Mouse (Mus musculus) left cerebral cortex, postnatal 10 days (tissue): ENCODE measurements around the gene Elovl2. TPM values are rescaled to one million over a fixed set of nuclear protein-coding genes. Genes with fewer than 3 reads are reported as not detected.
"Not testable (repeated sequence)": the region's sequence is repeated elsewhere in the genome, so short reads cannot be mapped to it uniquely, and the experiment has no call there.

Experiments used
- DNase-seq, 2 experiments: peaks; one replicate each; pipeline ENCODE4 v3.0.0; 2021 to 2022; ENCODE audit warnings: low spot score in 2 of 2, mixed read lengths in 1 of 2; ENCODE audit errors: extremely low spot score in 1 of 2
- intact Hi-C: fragments of 180-260 bp; cut with DNase I; formaldehyde crosslinking; loops from one replicate; pipeline ENCODE4 v1.15.1; 2025
- total RNA-seq, 2 experiments: library from RNA; stranded (reverse); gene quantifications; 2 replicates each; pipeline ENCODE4 v1.2.3; 2021

Elovl2 gene
- total RNA-seq: 10 to 100 TPM; 39.2 to 39.6 TPM

DNA sequence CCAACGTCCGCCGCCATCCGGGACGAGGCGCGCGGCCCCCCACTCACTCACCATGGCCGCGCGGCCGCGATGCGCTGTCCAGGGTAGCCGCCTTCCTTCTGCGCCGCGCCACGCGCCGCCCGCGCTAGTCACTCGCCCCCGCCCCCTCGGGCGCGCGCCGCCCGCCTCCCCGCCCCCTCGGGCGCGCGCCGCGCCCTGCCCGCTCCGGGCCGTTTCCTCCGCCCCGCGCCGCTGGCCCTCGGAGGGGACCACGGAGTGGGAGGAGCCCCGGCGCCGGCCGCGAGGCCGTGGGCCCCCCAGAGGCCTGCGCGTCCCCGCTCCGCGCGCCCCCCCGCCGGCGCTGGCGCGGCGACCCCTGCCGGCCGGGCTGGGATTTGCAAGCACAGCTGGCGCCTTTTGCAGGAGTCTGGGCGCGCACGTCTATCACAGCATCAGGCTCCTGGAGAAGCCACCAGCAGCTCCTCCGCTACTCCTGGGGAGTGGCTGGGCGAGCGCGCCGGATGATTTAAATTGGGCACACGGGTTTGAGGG, at the start of gene Elovl2:
Gene Elovl2, minus strand, starts transcription at position 102 of the 531 bp plus-strand sequence.
- intact Hi-C loops: loop anchor here (5.0 kb wide), 1 partner anchor 433 kb away; no protein-coding TSS in a partner anchor
- DNase-seq: peak; percentile 34 to 88

DNA sequence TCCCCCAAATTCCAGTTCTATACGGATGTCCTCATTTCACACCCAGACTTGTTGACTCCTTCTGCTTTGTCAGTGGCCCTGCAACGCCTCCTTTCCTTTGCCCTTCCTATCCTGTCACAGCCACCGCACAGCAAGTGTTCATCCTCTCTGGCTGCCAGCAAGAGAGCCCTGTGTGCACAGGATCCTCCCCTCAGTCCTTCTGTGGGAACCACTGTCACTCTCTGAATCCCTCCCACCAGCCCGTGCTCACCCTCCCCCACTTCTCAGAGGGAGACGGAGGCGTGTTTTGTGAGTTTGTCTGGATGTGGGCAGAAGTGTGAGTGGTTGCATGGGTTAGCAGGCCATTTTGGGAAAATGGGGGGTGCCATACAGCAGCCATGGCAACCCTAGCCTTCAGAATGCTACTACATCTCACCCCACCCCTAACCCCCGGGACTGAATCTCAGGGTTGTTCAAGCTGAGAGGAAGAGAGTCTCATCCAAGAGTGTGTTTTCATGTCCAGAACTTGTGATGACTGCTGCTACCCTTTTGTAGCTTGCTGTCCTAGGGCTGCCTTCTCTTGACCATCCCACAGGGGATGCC, 47.7 kb upstream of the Elovl2 start:
- peak in 1 of 2 experiments; percentile 74 for DNase-seq
- intact Hi-C loops: no loop called here

DNA sequence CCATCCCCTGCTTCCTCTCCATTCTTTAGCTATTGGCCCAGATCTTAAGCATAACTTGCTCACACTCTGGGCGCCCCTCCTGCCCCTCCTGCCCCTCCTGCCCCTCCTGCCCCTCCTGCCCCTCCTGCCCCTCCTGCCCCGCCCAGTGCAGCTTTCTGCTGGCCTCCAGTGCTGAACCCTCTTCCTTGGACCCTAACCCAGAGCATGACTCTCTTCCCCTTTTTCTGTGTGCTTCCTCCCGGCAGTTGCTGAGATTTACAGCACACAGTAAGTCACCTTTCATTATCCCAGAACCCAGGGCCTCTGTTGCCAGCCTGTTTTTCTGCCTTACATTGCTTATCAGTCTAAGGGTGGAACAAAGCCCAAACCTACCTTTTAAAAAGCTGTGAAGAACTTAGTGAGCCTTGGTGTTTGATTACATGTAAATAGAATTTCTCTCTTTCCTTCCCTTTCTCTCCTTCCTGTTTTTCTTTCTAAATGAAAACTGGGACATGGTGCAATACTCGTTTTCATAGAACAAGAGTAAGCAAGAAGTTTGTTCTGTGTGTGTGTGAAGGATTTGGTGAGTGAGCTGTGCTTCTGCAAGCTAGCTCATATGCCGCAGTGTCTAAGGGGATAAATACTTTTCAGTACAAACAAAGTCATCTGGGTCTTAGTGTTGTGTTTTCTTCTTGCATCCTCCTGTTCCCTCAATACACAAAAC, 43.2 kb upstream of the Elovl2 start:
- intact Hi-C loops: no loop called here

DNA sequence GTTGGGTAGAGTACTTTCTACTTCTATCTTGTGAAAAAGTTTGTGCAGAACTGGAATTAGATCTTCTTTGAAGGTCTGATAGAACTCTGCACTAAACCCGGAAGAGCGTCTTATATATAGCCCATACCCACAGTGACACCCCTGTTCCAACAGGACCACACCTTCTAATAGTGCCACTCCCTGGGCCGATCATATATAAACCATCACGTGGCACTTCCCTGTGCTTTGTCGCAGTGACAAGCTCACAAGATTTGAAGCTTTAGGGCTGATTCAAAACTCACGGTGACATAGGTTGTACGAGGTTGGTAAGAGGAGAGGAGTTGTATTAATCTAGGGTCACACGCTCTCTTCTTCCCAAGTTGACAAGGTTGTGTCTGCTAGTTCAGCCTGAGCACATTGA, 41.4 kb upstream of the Elovl2 start:
- DNase-seq, intact Hi-C loops: not testable (repeated sequence)

More for the DNA sequence above, 43.2 kb upstream of the Elovl2 start:
- DNase-seq: no peak

DNA sequence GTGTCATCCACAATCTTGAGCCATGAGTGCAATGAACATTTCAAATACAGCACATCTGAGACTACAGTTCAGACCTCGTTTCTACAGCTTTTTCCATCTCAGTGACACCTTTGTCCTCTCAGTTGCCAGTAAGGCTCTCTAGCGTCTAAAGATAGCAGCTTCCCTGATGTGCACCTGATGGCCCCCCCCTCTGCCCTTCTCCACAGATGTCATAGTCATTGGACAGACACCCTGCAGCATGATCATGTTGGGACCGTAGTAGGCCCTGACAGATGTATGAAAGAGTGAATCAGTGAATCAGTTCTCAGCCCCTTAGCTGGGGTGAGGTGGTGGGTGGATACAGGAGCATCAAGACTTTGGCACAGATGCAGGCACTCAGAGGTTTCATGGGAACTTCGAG, 37.6 kb upstream of the Elovl2 start:
- DNase-seq: no peak
- intact Hi-C loops: no loop called here

DNA sequence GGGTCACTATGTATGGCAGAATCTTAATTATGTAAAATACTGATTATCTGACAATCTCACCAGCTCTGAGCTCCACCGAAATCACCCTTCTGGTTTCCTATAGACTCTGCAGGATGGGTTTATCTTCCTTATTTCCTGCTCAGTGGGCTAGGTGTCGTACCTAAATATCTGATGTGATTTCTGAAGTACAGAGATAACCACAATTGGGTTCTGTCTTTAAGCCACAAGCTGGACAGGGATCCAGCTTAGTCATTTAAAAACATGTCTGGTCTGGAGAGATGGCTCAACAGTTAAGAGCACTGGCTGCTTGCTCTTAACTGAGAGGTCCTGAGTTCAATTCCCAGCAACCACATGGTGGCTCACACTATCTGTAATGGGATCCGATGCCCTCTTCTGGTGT, 36.8 kb upstream of the Elovl2 start:
- DNase-seq: no peak
- intact Hi-C loops: no loop called here

DNA sequence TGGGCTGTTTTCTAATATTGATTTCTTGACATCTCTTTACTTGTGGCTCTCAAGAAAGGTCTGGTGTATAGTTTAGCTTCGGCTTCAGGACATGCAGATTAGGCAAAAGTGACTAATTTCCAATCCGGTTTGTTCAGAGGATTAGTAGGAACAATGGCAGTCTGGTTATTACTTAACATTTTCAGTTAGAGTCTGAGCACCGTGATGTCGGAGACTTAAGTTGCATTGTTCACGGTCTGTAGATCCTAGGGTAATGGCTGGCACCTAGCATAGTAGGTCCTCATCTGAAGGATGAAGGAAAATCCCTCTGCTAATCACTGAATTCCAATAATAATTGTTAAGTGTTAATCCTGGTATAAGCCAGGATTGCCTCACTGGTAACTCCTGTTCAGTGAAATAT, 35.9 kb upstream of the Elovl2 start:
- DNase-seq: no peak
- intact Hi-C loops: no loop called here

DNA sequence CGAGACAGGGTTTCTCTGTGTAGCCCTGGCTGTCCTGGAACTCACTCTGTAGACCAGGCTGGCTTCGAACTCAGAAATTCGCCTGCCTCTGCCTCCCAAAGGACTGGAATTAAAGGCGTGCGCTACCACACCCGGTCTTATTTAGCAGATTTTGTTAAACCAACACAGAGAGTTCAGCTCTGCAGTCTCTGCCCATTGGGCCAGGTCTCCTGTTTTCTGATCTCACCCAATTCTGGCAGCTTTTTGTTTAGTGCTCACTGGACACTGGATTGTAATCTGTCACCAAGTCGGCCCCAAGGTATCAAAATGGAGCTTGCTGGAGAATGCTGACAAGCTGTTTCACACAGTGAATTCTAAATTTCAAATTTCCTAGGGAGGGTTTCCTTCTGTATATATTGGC, 32.5 kb upstream of the Elovl2 start:
- intact Hi-C loops: no loop called here
- no peak for DNase-seq

DNA sequence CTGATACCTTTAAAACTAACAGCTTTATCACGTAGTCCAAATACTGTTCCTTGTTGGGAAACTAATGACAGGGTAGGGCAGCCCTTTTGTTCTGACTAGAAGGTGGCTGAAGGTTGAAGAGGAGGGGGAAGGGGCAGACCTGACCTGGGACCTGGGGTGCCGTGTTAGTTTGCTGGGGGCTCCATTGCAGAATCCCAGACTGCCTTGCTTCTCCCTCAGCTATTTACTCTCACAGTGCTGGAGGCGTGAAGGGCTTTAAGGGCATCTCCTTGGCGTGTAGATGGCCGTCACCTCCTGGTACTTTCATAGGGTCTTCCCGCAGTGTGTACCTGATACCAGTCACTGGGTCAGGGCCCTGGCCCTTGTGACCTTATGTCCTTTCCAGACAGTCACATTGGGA, 31.9 kb upstream of the Elovl2 start:
- intact Hi-C loops: no loop called here
- DNase-seq: no peak

DNA sequence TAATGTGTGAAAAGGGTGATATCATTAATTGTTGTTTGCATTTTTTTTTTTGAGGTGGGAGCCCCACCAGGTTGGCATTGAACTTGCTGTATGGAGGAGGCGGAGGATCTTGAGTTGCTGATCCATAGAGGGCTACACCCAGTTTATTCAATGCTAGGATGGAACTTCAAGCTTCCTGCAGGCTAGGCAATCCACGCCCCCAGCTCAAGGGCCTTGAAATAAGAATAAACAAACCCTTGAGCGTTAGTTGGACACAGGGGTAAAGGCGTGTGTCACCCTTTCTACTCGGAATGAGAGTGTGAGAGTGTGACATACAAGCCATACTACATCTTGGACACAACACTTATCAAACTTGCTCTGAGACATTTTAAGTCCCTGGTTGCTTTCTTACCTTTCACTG, 31.5 kb upstream of the Elovl2 start:
- no peak for DNase-seq

DNA sequence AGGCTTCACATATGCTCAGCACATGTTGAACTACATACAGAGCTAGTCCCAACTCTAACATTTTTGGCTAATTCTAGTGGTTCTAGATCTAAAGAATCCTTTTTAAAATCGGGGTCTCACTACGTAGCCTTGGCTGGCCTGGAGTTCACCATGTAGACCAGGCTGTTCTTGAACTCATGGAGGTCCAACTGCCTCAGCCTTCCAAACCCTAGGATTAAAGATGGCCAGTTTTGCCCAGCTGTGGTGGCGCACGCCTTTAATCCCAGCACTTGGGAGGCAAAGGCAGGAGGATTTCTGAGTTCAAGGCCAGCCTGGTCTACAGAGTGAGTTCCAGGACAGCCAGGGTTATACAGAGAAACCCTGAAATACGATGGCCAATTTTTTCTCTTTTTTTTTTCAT, 31.0 kb upstream of the Elovl2 start:
- intact Hi-C loops, DNase-seq: not testable (repeated sequence)

More for the DNA sequence above, 31.5 kb upstream of the Elovl2 start:
- intact Hi-C loops: no loop called here

DNA sequence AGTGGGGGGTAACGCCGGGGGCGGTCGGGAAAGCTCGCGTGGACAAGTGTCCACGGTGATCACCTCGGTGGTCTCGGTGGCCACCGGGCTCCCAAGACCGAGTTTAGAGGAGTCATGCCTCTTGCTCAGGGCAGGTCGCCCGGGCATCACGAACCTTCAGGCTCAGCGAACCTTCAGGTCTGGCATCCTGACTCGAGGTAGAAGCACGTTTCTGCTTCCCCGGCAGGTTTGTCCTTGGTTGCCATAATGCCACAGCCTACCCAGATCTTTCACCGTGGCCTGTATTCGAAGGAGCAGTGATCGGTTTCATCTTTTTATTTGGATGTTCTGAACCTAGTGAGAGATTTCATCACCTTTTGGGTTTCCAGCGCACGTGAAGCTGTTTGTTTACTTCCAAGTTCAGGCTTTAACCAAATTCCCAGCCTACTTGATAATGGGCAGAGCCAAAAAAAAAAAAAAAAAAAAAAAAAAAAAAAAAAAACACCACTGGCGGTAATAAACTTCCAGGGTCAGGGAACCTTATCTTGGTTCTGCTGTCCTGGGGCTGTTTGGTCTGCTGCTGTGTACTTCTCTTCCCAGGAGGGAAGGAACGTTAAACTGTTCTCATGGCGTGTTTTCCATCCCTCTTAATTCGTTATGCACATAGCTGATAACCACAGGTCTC, 30.2 kb upstream of the Elovl2 start:
- intact Hi-C loops: no loop called here
- DNase-seq: no peak

DNA sequence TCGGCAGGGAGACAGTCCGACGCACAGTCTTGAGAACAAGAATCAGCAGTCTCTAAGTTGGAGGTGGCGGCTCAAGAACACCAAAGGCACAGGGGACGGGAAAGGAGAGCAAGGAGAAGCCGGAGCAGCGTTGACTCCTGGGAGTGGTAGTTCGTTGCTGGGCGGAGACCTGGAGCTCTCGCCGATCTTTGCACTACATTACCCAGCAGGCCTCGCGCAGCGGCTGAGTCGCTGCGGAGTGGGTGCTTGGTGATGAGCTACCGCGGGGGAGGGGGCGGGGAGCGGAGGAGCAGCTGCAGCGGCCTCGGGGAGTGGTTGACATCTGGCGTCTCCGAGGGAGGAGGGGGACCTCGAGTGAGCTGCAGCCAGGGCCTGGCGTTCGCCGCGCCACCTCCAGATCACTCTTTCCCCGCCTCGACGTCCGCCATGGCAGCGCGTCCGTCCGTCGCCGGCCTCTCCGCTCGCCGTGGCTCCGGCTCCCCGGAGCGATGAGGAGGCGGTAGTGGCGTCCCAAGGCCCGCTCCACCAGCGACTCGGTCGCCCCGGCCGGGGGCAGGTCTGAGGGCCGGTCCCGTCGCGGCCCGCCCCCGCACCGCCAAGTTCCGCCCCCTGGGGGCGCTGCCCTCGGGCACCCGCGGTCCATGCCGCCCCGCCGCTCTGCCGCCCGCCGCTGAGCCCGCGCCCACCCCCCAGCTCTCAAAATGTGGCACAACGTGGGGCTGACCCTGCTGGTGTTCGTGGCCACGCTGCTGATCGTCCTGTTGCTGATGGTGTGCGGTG, 29.5 kb upstream of the Elovl2 start, which contains the start of gene Smim13:
Gene Smim13, plus strand, starts transcription at position 307 of the 780 bp plus-strand sequence.
- peak; percentile 95 to 96 for DNase-seq
- intact Hi-C loops: no loop called here

DNA sequence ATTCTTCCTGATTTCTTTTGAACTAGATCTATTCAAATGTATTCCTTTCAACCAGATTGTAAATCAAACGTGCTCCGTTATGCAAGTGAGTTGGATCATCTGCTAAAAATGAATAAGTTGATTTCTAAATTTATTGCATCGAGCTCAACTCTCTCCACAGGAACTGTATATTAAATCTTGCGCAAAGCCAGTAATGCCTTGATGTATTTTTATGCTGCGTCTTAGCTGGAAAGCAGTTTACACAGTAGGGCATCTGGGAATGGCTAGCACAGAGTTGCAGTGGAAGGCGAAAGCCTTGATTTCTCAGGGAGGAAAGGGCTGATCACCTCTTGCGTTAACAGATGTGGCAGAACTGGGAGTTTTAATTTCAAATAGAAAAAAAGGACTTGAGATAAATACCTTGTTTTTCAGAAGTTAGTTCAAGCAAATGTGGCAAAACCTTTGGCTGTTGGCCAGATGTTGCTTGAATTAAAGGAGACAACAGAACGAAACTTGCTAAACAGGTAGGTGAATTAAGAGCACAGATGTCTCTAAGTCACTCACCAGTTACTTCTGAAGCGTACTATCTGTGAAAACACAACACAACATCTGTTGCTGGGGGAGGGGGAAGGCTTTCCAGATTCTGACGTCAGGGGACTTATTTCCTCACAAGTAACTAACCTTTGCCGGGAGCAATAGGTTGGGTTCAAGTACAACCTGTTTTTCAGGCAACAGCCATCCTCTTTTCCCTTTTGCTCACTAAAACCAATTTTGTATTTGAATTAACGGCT, 28.7 kb upstream of the Elovl2 start:
- intact Hi-C loops: no loop called here
- DNase-seq: peak; percentile 31 to 56

DNA sequence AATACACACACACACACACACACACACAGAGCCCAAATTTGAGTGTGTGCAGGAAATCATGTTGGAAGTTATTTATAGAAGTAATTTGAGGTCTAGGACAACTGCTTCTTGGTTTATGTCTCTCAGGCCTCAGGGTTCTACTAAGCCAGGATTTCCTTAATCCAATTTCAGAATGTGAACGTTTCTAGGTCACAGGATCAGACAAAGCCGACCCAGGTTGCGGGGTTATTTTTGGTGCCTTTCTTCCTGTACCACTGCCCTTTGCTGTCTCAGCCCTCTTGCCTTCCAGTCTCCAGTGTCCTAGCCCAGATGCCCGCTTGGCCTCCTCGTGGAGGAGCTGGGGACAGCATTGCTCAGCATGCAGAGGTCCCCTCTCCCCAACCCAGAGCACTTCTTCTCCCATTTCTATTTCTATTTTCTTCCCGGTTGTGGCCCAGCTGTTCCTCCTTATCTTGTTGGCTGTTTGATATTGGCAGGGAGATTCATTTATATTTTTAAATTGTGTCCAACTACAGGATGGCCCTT, 24.2 kb upstream of the Elovl2 start:
- intact Hi-C loops: no loop called here
- no peak for DNase-seq

DNA sequence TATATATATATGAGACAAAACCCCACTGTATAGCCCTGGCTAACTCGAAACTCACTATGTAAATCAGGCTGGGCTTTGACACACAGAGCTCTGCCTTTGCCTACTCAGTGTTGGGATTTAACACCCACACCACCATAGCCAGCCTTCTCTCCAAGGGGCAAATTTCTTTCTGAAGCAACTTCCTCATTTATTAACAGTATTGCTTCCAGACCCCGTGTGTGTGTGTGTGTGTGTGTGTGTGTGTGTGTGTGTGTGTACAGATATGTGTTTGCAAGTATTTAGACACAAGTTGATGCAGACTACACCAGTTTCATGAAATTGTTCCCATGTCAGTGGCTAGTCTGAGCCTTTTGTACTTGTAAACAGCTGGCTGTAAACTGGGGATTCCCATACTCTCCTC, 21.4 kb upstream of the Elovl2 start:
- DNase-seq: no peak
- intact Hi-C loops: no loop called here

DNA sequence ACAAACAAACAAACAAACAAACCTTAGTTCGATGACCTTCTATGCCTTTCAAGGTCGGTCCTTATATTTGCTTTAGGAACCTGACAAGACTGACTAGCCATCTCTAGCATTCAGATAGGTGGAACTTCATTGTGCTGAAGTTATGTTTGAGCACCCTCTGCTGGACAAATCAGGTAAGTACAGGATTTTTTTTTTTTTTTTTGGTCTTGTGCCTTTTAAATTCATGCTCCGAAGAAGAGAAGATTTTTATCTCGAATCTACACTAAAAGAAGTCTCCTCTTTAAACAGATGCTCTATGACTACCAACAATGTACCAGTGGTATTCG, 18.6 kb upstream of the Elovl2 start:
- peak in 1 of 2 experiments; percentile 44 for DNase-seq
- intact Hi-C loops: loop anchor here (2.0 to 10.0 kb wide), 5 partner anchors 106 to 454 kb away; partner anchors contain the start of gene Tmem14c
